Mouse (Mus musculus): Measurements from ENCODE around the gene Gpam.

DNA sequence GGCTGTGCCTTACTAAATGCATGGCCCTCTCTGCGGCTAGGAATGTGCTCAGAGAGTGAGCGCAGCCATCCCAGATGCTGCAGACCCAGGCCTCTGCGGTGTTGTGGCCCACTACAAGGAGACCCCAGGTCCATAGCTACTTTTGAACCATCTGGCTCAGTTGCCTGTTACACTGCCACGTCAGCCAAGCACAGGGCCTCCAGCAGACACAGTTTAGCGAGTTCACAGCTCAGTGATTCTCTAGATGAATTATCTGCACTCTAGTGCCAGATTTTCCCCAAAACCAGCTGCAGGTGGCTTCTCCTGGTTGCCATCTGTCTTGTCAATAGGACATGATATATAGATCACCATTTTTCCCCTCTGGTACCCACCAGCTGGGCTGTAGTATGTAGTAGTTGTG is 69.6 kb downstream of the Gpam start:
- TF ChIP-seq CTCF (IDR thresholded peaks at IDR 0.05; ENCODE audit: low read depth) (no peak), EP300 (IDR thresholded peaks at IDR 0.05; ENCODE audit: low read depth) (no peak)

Measured in liver, postnatal 0 days (tissue).